Mouse (Mus musculus): Measurements from ENCODE around the gene Tshz3.

GRCm38 (mm10) chr7:36690551-36690950 is 7.4 kb upstream of the Tshz3 start:
- TF ChIP-seq JUND (IDR thresholded peaks at IDR 0.05; ENCODE audit: low read depth, low read length) (no peak), POLR2A (IDR thresholded peaks at IDR 0.05; ENCODE audit: control insufficient read depth in 1 of 2, insufficient read depth in 1 of 2, low read depth in 1 of 2, low read length in 2 of 2, poor library complexity in 1 of 2) (no peak), CTCF (IDR thresholded peaks at IDR 0.05 in 2 of 3, conservative IDR thresholded peaks at IDR 0.05 in 1 of 3; ENCODE audit: control insufficient read depth in 1 of 3, insufficient read depth in 1 of 3, low read depth in 2 of 3, low read length in 3 of 3, poor library complexity in 1 of 3, severe bottlenecking in 1 of 3) (no peak), TCF12 (IDR thresholded peaks at IDR 0.05; ENCODE audit: low read depth, low read length) (no peak), ZNF384 (IDR thresholded peaks at IDR 0.05; ENCODE audit: low read depth, low read length) (no peak), BHLHE40 (IDR thresholded peaks at IDR 0.05; ENCODE audit: borderline replicate concordance, low read depth, low read length) (no peak)
